Mouse (Mus musculus) embryonic facial prominence, embryonic 10.5 days (tissue): ENCODE data around the gene Rnf182. TPM values are rescaled to one million over a fixed set of nuclear protein-coding genes. Genes with fewer than 3 reads are reported as not detected.

Experiments
- DNase-seq: peaks from one replicate; pipeline ENCODE4 v3.0.0-alpha.2; 2017; ENCODE audit warnings: low spot score
- H3K27ac ChIP-seq: fragments of 300-500 bp; sonication (generic); replicated peaks from 2 replicates; pipeline ENCODE4 v1.5.1; 2016; ENCODE audit warnings: mild to moderate bottlenecking
- H3K27me3 ChIP-seq: fragments of 300-500 bp; sonication (generic); replicated peaks from 2 replicates; pipeline ENCODE4 v1.6.1; 2016; ENCODE audit warnings: low read depth, mild to moderate bottlenecking; ENCODE audit not compliant: poor library complexity, severe bottlenecking
- H3K36me3 ChIP-seq: fragments of 300-500 bp; sonication (generic); replicated peaks from 2 replicates; pipeline ENCODE4 v1.6.1; 2016; ENCODE audit warnings: mild to moderate bottlenecking, moderate library complexity
- H3K4me1 ChIP-seq: fragments of 300-500 bp; sonication (generic); 2 replicates; pipeline ENCODE4 v1.6.1; 2016
- H3K4me3 ChIP-seq: fragments of 300-500 bp; sonication (generic); 2 replicates; pipeline ENCODE4 v1.5.1; 2016; ENCODE audit warnings: mild to moderate bottlenecking, moderate library complexity
- H3K9me3 ChIP-seq: fragments of 300-500 bp; sonication (generic); 2 replicates; pipeline ENCODE4 v1.6.1; 2016; ENCODE audit warnings: mild to moderate bottlenecking
- WGBS: fragments of 180-500 bp; shearing (Covaris S2); methylation state at CpG from one replicate; pipeline ENCODE4 v1.1.7; 2016; 5-methylcytosine and 5-hydroxymethylcytosine counted together
- polyA plus RNA-seq: library from polyadenylated mRNA; unstranded; fragments of >200 nt; fragmentation: Nextera tagmentation; extraction: Ambion mirVana; gene quantifications from 2 replicates; pipeline ENCODE4 v1.2.1, GENCODE M21; 2016

Rnf182 gene
- polyA plus RNA-seq, 1 experiment from 2014 or later: 7.1 TPM

DNA sequence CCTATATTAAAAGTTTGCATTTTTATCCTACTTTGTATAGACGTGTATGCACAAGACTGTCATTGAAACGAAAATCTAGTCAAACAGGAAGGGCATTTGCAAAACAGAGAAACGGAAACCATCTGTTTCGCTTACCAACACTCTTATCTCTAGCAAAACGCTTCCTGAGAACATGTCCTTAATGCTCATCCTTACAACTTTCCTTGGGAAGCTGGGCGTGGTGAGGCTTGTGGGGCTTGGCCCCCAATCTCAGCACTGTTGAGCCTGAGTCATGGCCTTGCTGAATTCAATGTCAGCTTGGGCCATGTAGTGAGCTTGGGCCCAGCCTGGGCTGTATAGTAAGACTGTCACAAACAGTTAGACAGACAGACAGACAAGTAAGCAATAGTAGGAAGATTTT, 51.4 kb downstream of the Rnf182 start:
- 75% methylated on average over 6 of the region's 6 CpGs for WGBS
- Histone ChIP-seq H3K36me3 (peaks cover 6% of the 10 kb centered on the region), H3K27me3 (no peaks in the 10 kb centered on the region), H3K9me3 (no peaks in the 10 kb centered on the region), H3K27ac (no peak overlapping the region), H3K4me3 (no peak overlapping the region), H3K4me1 (no peaks in the 10 kb centered on the region)
- DNase-seq: no peak

- H3K27me3 ChIP-seq: no peaks in the 10 kb centered on the region
- H3K4me3 ChIP-seq: no peak overlapping the region
- H3K36me3 ChIP-seq: no peaks in the 10 kb centered on the region
- no peak overlapping the region for H3K27ac ChIP-seq
- no peaks in the 10 kb centered on the region for H3K9me3 ChIP-seq
- 90% methylated on average over 8 of the region's 8 CpGs for WGBS
- H3K4me1 ChIP-seq: 0 out of 2 replicates have a peak, but pooled peaks cover 6% of the 10 kb centered on the region
- DNase-seq: no peak
These were observed 61.8 kb downstream of the Rnf182 start for GRCm38 (mm10) chr13:43677159-43677882.

DNA sequence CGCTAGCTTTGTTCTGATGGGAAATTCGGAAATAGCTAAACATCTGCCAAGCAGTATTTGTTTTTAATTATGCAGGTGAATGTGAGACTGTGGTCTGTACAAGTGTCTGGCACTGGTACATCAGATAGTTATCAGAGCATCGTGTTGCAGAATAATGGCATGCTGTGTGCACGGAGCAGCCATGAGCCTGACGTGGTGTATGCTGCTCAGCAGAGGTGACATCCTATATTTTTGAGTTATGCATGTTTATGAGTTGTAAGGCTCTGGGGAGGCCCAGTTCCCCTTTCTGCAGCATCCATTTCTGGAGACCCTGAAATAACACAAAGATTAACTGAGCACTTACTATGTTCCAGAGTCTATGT, 62.4 kb downstream of the Rnf182 start:
- no peak for DNase-seq
- Histone ChIP-seq H3K4me3 (no peak overlapping the region), H3K4me1 (0 out of 2 replicates have a peak, but pooled peaks cover 6% of the 10 kb centered on the region), H3K9me3 (no peaks in the 10 kb centered on the region), H3K27me3 (no peaks in the 10 kb centered on the region), H3K27ac (no peak overlapping the region), H3K36me3 (no peaks in the 10 kb centered on the region)
- WGBS: 85% methylated on average over 5 of the region's 5 CpGs

DNA sequence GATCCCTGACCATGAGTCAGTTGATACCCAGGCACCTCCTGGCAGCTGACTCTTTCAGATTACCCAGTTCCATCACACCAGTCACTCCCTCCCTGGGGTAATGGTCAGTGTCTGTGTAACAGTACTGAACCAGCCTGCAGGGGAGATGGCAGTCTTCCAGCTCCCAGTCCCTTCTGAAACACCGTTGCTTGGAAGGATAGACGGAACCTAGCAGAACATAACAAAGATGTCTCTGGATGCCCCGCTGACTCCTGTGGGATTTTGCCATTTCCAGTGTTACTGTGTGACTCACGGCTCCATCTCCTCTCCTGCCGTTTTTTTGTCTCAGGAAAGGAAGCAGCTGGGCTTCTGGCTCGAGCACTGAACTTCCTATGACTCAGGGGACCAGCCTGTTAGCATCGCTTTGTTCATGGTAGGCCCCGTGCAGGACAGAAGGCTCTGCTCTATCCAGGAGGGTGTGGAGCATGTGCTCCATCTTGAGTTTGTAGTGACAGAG, 69.0 kb downstream of the Rnf182 start:
- Histone ChIP-seq H3K27ac (no peak overlapping the region), H3K9me3 (no peaks in the 10 kb centered on the region), H3K4me3 (no peak overlapping the region), H3K4me1 (peaks cover 5% of the 10 kb centered on the region; the same call in 1 of the 2 replicates), H3K27me3 (no peaks in the 10 kb centered on the region), H3K36me3 (no peaks in the 10 kb centered on the region)
- no peak for DNase-seq
- WGBS: 67% methylated on average over 8 of the region's 8 CpGs

- H3K4me1 ChIP-seq: peaks cover 28% of the 10 kb centered on the region
- H3K36me3 ChIP-seq: no peaks in the 10 kb centered on the region
- no peaks in the 10 kb centered on the region for H3K27me3 ChIP-seq
- no peak overlapping the region for H3K27ac ChIP-seq
- WGBS: 88% methylated on average over 10 of the region's 10 CpGs
- no peaks in the 10 kb centered on the region for H3K9me3 ChIP-seq
- no peak for DNase-seq
- no peak overlapping the region for H3K4me3 ChIP-seq
These were observed 72.6 kb downstream of the Rnf182 start for GRCm38 (mm10) chr13:43688065-43688464.

- H3K27ac ChIP-seq: no peak overlapping the region
- H3K27me3 ChIP-seq: no peaks in the 10 kb centered on the region
- H3K4me1 ChIP-seq: peaks cover 23% of the 10 kb centered on the region
- no peak for DNase-seq
- no peaks in the 10 kb centered on the region for H3K9me3 ChIP-seq
- 66% methylated on average over 3 of the region's 3 CpGs for WGBS
- H3K4me3 ChIP-seq: no peak overlapping the region
- H3K36me3 ChIP-seq: no peaks in the 10 kb centered on the region
These were observed 76.2 kb downstream of the Rnf182 start for GRCm38 (mm10) chr13:43691755-43692154.

- H3K36me3 ChIP-seq: no peaks in the 10 kb centered on the region
- no peak overlapping the region for H3K4me3 ChIP-seq
- no peak overlapping the region for H3K27ac ChIP-seq
- H3K9me3 ChIP-seq: no peaks in the 10 kb centered on the region
- no peaks in the 10 kb centered on the region for H3K27me3 ChIP-seq
- no peak for DNase-seq
- peaks cover 15% of the 10 kb centered on the region for H3K4me1 ChIP-seq
These were observed 80.0 kb downstream of the Rnf182 start for GRCm38 (mm10) chr13:43695521-43695920.

DNA sequence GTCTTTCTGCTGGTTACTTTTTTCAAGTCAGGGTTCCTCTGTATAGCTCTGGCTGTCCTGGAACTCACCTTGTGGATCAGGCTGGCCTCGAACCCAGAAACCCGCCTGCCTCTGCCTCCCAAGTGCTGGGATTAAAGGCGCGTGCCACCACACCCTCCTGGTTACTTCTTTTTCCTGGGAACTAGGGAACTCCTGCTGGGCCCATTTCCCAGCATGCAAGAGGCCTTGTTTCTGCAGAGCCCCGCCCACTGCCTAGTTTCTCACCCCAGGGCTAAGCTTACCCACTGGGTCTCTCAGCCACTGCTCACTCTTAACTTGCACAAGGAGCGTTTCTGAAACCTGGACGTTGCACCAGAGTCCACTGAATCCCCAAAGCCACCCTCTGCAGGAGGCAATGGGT, 80.5 kb downstream of the Rnf182 start:
- H3K27me3 ChIP-seq: no peaks in the 10 kb centered on the region
- H3K9me3 ChIP-seq: no peaks in the 10 kb centered on the region
- H3K36me3 ChIP-seq: no peaks in the 10 kb centered on the region
- H3K4me1 ChIP-seq: peaks cover 10% of the 10 kb centered on the region
- DNase-seq: no peak
- no peak overlapping the region for H3K27ac ChIP-seq
- WGBS: 85% methylated on average over 7 of the region's 7 CpGs
- H3K4me3 ChIP-seq: no peak overlapping the region

GRCm38 (mm10) chr13:43698506-43698905, 83.0 kb downstream of the Rnf182 start:
- Histone ChIP-seq H3K27ac (no peak overlapping the region), H3K27me3 (no peaks in the 10 kb centered on the region), H3K36me3 (no peaks in the 10 kb centered on the region), H3K4me1 (peaks cover 2% of the 10 kb centered on the region), H3K4me3 (no peak overlapping the region), H3K9me3 (no peaks in the 10 kb centered on the region)
- 84% methylated on average over 7 of the region's 7 CpGs for WGBS
- DNase-seq: no peak

DNA sequence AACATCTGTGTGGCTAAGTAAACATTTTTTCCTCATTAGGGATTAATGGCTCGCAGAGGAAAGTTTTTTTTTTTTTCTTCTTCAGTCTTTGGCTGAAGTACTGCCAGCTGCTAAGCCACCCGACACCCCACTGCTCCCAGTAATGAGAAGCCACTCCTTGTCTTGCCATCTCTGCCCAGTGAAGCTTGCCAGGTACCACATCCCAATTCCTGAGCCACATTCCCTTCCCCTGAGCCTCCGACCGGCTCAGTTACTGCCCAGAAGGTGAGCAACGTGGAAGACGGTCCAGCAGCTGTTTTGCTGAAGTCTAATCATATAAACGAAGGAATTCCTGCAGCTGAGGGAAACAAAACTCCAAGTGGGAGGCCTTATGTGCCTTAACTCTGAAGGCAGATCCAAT, 88.0 kb downstream of the Rnf182 start:
- 27% methylated on average over 7 of the region's 7 CpGs for WGBS
- no peaks in the 10 kb centered on the region for H3K36me3 ChIP-seq
- H3K4me1 ChIP-seq: peaks cover 6% of the 10 kb centered on the region
- no peak overlapping the region for H3K4me3 ChIP-seq
- H3K27ac ChIP-seq: no peak overlapping the region
- DNase-seq: no peak
- H3K27me3 ChIP-seq: no peaks in the 10 kb centered on the region
- no peaks in the 10 kb centered on the region for H3K9me3 ChIP-seq

DNA sequence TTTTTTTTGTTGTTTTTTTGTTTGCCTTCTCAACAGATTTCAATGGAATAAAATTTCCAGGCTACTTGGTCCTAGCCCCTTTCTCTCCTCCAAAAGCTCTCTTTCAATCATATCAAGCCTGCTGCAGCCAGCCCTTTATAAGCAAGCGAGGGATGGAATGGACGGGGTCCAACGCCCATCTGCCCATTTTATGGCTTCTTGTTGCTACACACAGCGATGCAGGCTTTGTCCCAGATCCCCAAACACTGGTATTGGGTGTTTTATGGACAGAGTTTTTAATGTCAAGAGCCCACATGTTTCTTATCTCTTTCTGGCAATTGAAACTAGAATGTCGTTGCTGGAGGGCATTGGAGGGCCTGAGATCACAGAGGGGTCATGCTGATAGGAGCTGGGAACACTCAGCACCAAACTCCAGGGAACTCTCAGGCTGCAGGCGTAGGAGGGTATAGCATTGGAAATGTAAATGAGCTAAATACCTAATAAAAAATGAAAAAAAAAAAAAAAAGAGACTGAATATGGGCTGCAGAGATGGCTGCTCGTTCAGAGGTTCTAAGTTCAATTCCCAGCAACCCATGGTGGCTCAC, 89.1 kb downstream of the Rnf182 start:
- Histone ChIP-seq H3K27ac (no peak overlapping the region), H3K9me3 (no peaks in the 10 kb centered on the region), H3K4me3 (no peak overlapping the region), H3K4me1 (peaks cover 6% of the 10 kb centered on the region), H3K36me3 (no peaks in the 10 kb centered on the region), H3K27me3 (no peaks in the 10 kb centered on the region)
- DNase-seq: no peak
- 61% methylated on average over 7 of the region's 7 CpGs for WGBS

- H3K27ac ChIP-seq: no peak overlapping the region
- peaks cover 6% of the 10 kb centered on the region for H3K4me1 ChIP-seq
- no peaks in the 10 kb centered on the region for H3K36me3 ChIP-seq
- H3K9me3 ChIP-seq: no peaks in the 10 kb centered on the region
- DNase-seq: no peak
- 78% methylated on average over 4 of the region's 4 CpGs for WGBS
- no peaks in the 10 kb centered on the region for H3K27me3 ChIP-seq
- H3K4me3 ChIP-seq: no peak overlapping the region
These were observed 90.9 kb downstream of the Rnf182 start for GRCm38 (mm10) chr13:43706387-43706786.

- H3K9me3 ChIP-seq: no peaks in the 10 kb centered on the region
- H3K4me1 ChIP-seq: no peaks in the 10 kb centered on the region
- no peak overlapping the region for H3K27ac ChIP-seq
- no peaks in the 10 kb centered on the region for H3K27me3 ChIP-seq
- H3K36me3 ChIP-seq: no peaks in the 10 kb centered on the region
- H3K4me3 ChIP-seq: no peak overlapping the region
- DNase-seq: no peak
- WGBS: 71% methylated on average over 3 of the region's 3 CpGs
These were observed 94.0 kb downstream of the Rnf182 start for GRCm38 (mm10) chr13:43709529-43709928.
